Mouse (Mus musculus): ENCODE data around the gene Gm9964. TPM values are rescaled to one million over a fixed set of nuclear protein-coding genes. Genes with fewer than 3 reads are reported as not detected.

Gene Gm9964
- total RNA-seq, 2 experiments from 2014 or later: not detected

DNA sequence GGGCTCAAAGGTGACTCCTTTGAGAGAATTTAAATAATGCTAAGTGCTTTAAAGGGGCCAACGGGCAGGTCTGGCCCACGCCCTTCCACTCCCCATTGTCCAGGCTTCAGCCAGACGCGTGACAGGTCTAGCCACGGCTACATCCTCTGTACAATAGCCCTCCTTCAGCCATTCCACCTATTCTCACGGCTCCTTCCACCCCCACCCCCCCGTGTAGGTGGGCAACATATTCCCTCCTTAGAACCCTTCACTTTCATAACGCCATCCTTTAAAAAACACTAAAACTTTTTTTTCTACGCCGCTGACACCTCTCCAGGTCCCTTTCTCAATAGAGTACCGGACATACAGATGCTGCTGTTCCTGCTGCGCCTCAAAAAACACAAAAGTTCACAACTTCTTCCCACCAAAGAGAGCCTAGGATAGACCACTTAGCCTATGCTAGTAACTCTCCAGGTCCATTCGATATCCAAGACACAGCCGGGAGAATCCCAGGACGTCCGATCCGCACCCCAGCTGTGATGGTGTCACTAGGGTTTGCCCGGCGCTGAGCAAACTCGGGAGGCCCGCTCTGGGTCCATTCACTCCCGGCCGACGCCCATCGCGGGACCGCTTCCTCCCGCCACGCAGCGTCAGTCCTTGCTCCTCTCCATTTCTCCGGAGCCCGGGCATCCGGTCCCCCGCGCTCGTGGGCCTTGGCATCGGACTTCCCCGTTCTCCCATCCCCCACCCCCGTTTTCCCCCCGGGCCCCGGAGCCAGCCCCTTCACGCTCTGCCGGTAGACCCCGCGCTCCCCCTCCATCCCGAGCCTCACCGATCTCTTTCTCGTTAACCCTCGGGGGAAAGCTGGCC, 42.9 kb downstream of the Gm9964 start:
- DNase-seq: peak; percentile 47

DNA sequence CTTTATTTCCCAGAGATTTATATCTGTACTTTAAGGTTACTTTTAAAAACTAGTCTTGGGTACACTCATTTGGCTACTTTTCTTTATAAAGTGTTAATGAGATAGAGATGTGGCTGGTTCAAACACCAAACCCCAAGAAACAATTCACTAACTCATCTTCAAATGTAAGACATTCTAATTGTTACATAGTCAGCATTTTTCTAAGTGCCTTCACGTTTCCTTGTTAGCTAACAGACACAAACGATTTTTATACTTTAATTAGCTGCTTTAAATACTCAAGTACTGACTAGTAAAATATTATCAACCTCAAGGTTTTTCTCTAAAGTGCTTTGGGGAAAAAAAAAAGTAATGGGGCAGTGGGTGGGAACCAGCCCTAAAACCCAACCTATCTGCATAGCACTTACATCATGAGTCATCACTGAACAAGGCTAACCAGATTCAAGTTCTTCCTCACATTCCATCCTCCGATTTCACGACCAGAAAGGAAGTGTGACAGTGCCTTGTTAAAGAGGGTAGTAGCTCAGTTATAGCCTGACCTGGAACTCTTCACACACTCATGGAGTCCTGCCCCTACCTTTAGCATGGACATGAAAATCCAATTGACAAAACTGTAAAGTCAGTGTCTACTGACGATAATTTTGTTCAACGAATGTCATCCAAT, 43.7 kb downstream of the Gm9964 start:
- no peak for DNase-seq

Other genes starting within 250 kb of the Gm9964 start
- 10 to 100 TPM; 67.8 to 77.2 TPM for gene Ksr1, start 150.5 kb downstream of the Gm9964 start, total RNA-seq (2021)
- gene Wsb1, start 42.2 kb downstream of the Gm9964 start, total RNA-seq (2021): 10 to 100 TPM in 1 of 2 experiments, 1 to 10 TPM in 1; 7.5 to 14.0 TPM
- 10 to 100 TPM; 15.8 to 17.4 TPM for gene Nf1, start 42.8 kb upstream of the Gm9964 start, total RNA-seq (2021)
- not detected for gene Omg, start 207.2 kb upstream of the Gm9964 start, total RNA-seq (2021)
- gene Evi2b, start 226.9 kb upstream of the Gm9964 start, total RNA-seq (2021): under 1 TPM; 0.21 to 0.31 TPM
- gene Evi2, start 233.7 kb upstream of the Gm9964 start, total RNA-seq (2021): under 1 TPM in 1 of 2 experiments, not detected in 1; 0.13 TPM
- 1 to 10 TPM; 3.0 to 3.8 TPM for gene Evi2a, start 233.7 kb upstream of the Gm9964 start, total RNA-seq (2021)